Mouse (Mus musculus) bone marrow macrophage, adult 2 months (primary cell): Measurements from ENCODE around the gene Zfp652.

Experiments used
- CTCF ChIP-seq: IDR thresholded peaks from 2 replicates; pipeline ENCODE4 v1.5.1; 2012; ENCODE audit warnings: low read depth, mild to moderate bottlenecking, low read length, moderate library complexity
- POLR2A ChIP-seq: IDR thresholded peaks from 2 replicates; pipeline ENCODE4 v1.6.1; 2012; ENCODE audit warnings: mild to moderate bottlenecking, low read depth, low read length, borderline replicate concordance

GRCm38 (mm10) chr11:95815412-95815811 lies 102.9 kb downstream of the Zfp652 start:
- no peak for TF ChIP-seq POLR2A
- no peak for TF ChIP-seq CTCF
